Mouse (Mus musculus): ENCODE measurements around the gene Kctd11. TPM values are rescaled to one million over a fixed set of nuclear protein-coding genes. Genes with fewer than 3 reads are reported as not detected.

The Kctd11 gene
- total RNA-seq, 1 experiment from 2014 or later: 2.7 TPM

DNA sequence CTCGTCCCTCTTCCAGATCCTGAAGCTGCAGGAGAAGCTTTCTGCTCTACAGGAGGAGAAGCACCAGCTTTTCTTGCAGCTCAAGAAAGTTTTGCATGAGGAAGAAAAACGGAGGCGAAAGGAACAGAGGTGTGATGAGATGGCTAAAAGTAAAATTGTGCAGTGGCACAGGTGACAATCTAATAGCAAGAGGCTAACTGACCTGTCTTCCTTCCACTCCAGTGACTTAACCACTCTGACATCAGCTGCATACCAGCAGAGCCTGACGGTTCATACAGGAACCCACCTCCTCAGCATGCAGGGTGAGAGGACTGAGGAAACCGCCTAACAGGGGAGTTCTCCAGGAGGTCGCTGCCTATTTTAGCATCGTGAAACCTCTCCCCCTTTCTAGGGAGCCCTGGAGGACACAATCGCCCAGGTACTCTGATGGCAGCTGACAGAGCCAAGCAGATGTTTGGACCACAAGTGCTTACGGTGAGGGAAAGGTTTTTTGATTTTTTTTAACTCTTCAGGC, 33.8 kb upstream of the Kctd11 start:
- ATAC-seq (replicated peaks in 1 of 2; ENCODE audit: insufficient read depth in 1 of 2, low FRiP score in 2 of 2, low TSS enrichment in 1 of 2, low read depth in 1 of 2, poor library complexity in 2 of 2, severe bottlenecking in 2 of 2): no peak

DNA sequence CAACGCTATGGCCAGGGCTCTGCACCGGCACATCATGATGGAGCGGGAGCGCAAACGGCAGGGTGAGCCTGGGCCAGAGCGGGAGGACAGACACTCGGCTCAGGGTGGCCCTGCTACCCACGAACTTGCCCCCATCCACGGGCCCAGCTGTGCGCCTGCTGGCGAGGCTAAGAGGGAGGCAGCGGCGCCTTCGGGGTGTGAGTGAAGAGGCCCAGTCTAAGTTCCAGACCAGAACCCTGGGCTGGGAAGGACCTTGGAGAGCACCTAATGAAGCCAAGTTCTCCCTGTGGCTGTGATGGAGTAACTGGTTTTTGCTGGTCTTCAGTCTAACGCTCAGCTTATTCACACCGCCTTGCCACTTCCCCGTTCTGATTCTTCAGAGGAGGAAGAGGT, 33.2 kb upstream of the Kctd11 start:
- no peak for ATAC-seq (replicated peaks in 1 of 2; ENCODE audit: insufficient read depth in 1 of 2, low FRiP score in 2 of 2, low TSS enrichment in 1 of 2, low read depth in 1 of 2, poor library complexity in 2 of 2, severe bottlenecking in 2 of 2)

DNA sequence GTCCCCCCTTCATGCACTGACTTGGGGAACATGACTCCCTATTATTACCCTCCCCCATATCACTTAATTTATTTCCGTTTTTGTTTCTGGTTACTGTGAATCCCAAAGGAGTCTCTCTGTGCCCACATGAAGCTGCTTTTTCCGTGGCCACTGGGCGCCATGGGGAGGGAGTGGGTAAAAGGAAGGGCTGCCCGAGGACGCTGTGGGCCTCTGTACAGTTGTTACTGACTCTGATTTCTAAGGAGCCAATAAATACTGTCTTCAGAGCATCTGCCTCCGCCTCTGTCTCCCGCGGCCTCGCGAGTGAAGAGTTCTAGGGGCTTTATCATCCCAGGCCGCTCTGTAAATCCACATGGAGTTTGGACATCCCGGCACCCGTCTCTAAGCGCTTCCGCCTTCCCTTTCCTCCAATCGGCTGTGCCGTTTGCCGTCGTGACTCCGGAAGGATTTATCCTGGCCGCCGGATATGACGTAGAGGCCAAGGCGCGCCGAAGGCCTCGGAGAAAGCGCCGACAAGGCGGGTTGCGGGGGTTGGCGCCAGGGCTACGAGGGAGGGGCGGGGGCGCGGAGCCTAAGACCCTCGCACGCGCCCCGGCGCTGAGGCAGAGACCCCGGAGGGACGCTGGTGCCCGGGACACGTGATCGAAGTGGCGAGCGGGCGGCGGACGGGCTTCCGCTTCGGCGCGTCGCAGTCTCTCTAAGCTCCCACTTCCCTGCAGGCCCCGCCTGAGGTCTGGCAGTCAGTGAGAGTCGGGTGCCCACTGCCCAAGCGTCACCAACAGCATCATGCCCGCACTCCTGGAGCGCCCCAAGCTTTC, 32.6 kb upstream of the Kctd11 start, which contains the start of gene Gps2:
Gene Gps2, plus strand, starts transcription at position 335 of the 818 bp plus-strand sequence.
- peak; percentile 80 to 87 for ATAC-seq (replicated peaks in 1 of 2; ENCODE audit: insufficient read depth in 1 of 2, low FRiP score in 2 of 2, low TSS enrichment in 1 of 2, low read depth in 1 of 2, poor library complexity in 2 of 2, severe bottlenecking in 2 of 2)

DNA sequence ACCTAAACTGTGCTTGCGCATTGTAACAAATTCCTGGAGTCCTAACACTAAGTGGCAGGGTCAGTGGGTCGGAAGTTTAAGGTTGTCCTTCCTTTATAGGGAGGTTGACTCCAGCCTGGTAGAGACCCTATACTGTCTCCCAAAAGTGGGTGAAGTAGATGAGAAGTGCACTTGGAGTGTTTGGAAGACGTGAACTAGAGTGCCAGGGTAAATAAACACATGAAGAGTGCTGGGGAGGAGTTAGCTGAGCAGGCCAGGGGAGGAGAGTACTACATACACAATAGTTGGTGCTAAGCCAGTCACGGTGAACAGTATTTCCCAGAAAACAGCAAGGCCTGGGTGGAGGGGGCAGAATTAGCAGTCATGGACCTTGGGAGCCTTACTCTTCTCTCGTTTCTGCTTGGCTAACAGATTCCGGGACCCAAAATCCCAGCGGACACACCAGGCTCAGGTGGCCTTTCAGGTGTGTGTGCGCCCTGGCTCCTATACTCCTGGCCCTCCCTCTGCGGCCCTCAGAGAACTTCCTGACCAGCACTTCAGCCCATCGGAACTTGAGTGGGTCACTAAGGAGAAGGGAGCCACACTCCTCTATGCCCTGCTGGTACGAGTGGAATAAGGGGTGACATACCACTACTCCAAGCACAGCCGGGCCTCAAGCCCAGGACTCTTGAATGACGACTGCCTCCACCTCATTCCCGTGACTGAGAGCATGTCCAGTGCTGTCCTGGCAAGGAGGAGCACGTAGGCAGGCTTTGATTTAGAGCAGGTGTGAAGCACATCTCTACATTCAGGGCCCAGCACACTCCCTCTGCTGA, 31.7 kb upstream of the Kctd11 start:
- no peak for ATAC-seq (replicated peaks in 1 of 2; ENCODE audit: insufficient read depth in 1 of 2, low FRiP score in 2 of 2, low TSS enrichment in 1 of 2, low read depth in 1 of 2, poor library complexity in 2 of 2, severe bottlenecking in 2 of 2)

DNA sequence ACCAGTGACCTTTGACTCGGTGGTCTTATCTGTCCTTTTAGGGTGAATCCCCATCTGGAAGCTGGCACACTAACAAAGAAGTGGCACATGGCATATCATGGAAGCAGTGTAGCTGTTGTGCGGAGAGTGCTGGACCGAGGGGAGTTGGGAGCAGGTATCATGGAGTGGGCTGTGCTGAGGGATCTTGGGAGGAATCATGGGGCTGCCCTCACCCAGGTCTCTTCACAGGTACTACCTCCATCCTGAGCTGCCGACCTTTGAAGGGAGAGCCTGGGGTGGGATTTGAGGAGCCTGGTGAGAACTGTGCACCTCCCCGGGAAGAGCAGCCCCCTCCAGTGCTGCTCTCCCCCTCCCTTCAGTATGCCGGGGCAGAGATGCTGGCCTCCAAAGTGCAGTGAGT, 30.5 kb upstream of the Kctd11 start:
- ATAC-seq (replicated peaks in 1 of 2; ENCODE audit: insufficient read depth in 1 of 2, low FRiP score in 2 of 2, low TSS enrichment in 1 of 2, low read depth in 1 of 2, poor library complexity in 2 of 2, severe bottlenecking in 2 of 2): no peak

DNA sequence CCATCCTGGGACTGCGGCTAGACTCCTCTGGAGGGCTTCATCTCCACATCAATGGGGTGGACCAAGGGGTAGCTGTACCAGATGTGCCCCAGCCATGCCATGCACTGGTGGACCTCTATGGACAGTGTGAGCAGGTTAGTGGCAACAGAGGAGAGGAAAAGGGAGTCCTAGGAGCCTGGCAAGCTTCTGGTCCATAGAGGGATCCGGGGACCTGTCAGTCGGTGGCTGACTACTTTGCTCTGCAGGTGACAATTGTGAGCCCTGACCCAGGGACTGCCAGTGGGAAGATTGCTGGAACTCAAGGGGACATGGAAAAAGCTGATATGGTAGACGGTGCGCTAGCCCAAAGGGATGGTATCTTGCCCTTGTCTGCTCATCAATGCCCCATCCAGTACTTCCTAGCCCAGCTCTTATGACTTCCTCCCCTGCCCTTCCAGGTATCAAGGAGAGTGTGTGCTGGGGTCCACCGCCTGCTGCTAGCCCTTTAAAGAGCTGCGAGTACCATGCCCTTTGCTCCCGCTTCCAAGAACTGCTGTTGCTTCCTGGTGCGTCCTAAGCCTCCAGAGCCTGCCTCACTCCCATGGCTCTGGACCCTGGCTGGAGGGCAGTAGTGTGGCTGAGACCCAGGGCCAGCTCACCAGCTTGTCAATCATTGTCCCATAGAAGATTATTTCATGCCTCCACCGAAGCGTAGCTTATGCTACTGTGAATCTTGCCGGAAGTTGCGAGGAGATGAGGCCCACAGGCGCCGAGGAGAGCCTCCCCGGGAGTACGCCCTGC, 29.8 kb upstream of the Kctd11 start:
- no peak for ATAC-seq (replicated peaks in 1 of 2; ENCODE audit: insufficient read depth in 1 of 2, low FRiP score in 2 of 2, low TSS enrichment in 1 of 2, low read depth in 1 of 2, poor library complexity in 2 of 2, severe bottlenecking in 2 of 2)

DNA sequence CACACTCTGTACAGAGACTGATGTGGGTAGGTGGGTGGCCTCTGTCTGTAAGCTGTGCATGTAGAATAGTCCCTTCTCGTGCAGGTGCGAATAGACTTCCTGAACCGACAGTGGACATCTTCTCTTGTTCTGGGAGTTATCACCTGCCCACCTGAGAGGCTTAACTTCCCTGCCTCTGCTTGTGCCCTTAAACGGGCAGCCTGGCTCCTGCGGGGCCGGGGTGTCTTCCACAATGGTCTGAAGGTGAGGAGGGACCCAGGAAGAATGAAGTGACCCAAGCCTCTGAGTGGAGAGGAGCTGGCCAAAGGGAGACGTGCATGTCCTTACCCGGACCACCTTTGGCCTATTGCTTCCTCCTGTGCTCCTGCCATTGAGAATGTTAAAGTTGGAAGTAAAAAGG, 29.0 kb upstream of the Kctd11 start:
- ATAC-seq (replicated peaks in 1 of 2; ENCODE audit: insufficient read depth in 1 of 2, low FRiP score in 2 of 2, low TSS enrichment in 1 of 2, low read depth in 1 of 2, poor library complexity in 2 of 2, severe bottlenecking in 2 of 2): no peak

DNA sequence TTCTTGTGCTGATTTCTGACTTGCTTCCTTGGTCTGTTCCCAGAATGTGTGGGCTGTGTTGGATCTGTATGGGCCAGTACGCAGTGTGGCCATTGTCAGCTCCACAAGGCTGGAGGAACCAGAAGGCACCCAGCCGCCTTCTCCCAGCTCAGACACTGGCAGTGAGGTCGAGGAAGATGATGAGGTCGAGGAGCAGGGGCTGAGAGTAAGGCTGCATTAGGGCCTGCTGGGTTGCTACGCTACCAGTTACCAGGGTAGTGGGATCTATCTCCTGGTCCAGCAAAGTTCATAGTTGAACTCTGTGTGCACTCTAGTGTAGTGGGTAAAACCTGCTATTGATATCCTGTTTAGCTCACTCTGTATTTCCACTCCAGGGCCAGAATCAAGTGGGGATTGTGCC, 28.0 kb upstream of the Kctd11 start:
- no peak for ATAC-seq (replicated peaks in 1 of 2; ENCODE audit: insufficient read depth in 1 of 2, low FRiP score in 2 of 2, low TSS enrichment in 1 of 2, low read depth in 1 of 2, poor library complexity in 2 of 2, severe bottlenecking in 2 of 2)

DNA sequence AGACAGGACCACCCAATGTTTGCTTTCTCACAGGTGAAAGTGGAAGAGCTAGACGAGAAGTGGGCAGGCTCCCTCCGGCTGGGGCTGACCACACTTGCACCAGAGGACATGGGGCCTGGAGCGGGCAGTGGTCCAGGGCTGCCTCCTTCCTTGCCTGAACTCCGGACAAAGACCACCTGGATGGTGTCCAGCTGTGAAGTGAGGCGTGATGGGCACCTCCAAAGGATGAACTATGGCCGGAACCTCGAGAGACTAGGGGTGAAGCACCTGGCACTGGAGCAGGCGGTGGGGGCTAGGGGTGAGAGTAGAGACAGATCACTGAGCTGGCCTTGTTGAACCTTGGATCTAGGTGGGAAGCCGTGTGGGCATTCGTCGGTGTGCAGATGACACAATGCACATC, 27.4 kb upstream of the Kctd11 start:
- ATAC-seq (replicated peaks in 1 of 2; ENCODE audit: insufficient read depth in 1 of 2, low FRiP score in 2 of 2, low TSS enrichment in 1 of 2, low read depth in 1 of 2, poor library complexity in 2 of 2, severe bottlenecking in 2 of 2): no peak

DNA sequence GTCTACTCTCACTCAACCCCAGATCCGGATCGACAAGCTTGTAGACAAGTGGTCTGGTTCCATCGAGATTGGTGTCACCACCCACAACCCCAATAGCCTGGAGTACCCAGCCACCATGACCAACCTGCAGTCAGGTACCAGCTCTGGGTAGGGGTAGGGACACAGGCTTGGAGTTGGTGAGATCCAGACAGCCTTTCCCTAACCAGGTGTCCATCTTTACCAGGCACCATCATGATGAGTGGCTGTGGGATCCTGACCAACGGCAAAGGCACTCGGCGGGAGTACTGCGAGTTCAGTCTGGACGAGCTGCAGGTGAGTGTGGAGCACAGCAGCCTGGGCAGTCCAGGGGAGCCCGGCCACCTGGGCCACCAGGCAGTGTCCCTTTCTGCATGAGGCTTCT, 23.1 kb upstream of the Kctd11 start:
- no peak for ATAC-seq (replicated peaks in 1 of 2; ENCODE audit: insufficient read depth in 1 of 2, low FRiP score in 2 of 2, low TSS enrichment in 1 of 2, low read depth in 1 of 2, poor library complexity in 2 of 2, severe bottlenecking in 2 of 2)

DNA sequence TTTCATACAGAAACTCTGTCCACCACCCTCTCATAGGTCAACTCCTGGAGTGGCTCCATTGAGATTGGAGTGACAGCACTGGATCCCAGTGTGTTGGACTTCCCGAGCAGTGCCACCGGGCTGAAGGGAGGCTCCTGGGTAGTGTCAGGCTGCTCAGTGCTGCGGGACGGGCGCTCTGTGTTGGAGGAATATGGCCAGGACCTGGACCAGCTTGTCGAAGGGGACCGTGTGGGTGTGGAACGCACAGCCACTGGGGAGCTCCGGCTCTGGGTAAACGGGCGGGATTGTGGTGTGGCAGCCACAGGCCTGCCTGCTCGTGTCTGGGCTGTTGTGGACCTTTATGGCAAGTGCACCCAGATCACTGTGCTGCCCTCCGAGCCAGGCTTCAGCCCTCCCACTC, 21.8 kb upstream of the Kctd11 start:
- no peak for ATAC-seq (replicated peaks in 1 of 2; ENCODE audit: insufficient read depth in 1 of 2, low FRiP score in 2 of 2, low TSS enrichment in 1 of 2, low read depth in 1 of 2, poor library complexity in 2 of 2, severe bottlenecking in 2 of 2)

DNA sequence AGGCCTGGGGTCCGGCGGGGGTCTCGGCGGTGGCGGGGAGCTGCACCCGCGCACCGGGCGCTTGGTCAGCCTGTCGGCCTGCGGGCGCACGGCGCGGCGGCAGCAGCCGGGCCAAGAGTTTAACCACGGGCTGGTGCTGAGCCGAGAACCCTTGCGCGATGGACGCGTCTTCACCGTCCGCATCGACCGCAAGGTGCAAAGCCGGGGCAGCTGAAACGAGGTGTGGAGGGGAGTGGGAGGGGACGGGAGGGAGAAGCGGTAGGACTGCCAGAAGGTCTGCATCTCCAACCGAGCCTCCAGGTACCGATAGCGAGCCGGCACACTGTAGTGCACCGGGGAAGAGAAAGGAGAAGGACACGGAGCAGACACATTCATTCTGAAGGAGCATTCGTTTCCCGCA, 20.8 kb upstream of the Kctd11 start:
- ATAC-seq (replicated peaks in 1 of 2; ENCODE audit: insufficient read depth in 1 of 2, low FRiP score in 2 of 2, low TSS enrichment in 1 of 2, low read depth in 1 of 2, poor library complexity in 2 of 2, severe bottlenecking in 2 of 2): no peak

DNA sequence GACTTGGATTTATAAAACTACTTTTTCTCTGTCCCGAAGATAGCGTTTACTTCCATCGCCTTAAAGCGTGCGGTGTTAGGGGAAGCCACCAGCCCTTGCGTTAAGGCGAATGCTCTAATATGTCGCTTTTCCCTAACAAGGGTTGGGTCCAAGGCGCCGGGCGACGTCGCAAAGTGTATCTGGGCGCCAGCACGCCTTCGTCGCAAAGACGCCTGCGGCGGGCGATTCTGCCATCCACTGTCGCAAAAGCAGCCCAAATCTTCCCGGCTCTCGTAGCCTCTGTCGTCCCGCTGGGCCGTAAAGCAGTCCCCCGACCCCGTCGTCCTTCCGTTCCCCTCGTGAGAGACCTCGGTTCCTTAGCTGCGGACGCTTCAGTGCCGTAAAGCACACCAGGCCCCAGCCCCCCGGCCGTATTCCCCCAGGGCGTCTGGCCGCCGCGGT, 20.2 kb upstream of the Kctd11 start:
- peak; percentile 82 for ATAC-seq (replicated peaks in 1 of 2; ENCODE audit: insufficient read depth in 1 of 2, low FRiP score in 2 of 2, low TSS enrichment in 1 of 2, low read depth in 1 of 2, poor library complexity in 2 of 2, severe bottlenecking in 2 of 2)

DNA sequence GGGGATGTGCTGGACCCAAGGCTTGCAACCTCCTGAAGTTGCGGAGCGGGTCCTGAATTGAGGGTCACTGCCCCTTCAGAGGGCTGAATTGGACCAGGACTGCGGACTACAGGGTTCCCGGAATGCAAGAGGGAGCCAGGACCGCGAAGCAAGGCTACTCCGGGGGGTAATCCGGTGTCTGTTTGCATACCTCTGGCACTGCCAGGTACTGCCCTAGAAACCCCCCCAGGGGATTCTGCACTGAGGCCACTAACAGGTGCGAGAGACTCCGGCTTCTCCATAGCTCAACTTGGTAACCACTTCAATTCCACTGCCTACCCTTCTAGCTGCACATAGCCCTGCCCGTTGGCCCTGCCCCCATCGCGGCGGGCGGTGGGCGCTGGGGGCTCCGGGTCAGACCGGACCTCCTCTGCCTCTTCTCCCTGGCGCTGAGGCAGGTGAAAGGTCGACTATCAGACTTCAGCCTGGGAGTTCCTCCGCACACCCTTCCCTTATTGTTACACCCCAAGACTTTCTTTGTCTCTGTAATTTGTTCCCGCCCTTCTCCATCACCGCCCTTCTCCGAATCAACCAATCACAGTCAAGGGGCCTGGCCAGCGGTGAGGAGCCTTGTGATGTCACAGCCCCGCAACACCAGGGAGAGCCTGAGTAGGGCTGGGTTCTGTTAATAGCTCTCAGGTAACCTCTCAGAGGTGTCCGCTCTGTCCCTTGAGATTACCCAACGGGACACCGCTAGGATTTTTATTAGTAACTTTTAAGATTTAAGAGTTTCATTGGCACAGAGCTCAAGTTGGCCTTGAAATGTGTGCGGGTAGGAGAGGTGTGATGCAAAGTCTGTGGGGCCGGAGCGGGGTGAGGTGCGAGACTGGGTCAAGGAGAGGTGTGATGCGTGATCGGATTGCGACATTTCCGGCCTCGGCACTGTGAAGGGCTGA, 19.5 kb upstream of the Kctd11 start, which contains the start of the genes 2810408A11Rik and Neurl4:
Gene 2810408A11Rik, minus strand, starts transcription at position 517 of the 935 bp plus-strand sequence.
Gene Neurl4, plus strand, starts transcription at position 602 of the 935 bp plus-strand sequence.
- ATAC-seq (replicated peaks in 1 of 2; ENCODE audit: insufficient read depth in 1 of 2, low FRiP score in 2 of 2, low TSS enrichment in 1 of 2, low read depth in 1 of 2, poor library complexity in 2 of 2, severe bottlenecking in 2 of 2): peak; percentile 89 to 92

DNA sequence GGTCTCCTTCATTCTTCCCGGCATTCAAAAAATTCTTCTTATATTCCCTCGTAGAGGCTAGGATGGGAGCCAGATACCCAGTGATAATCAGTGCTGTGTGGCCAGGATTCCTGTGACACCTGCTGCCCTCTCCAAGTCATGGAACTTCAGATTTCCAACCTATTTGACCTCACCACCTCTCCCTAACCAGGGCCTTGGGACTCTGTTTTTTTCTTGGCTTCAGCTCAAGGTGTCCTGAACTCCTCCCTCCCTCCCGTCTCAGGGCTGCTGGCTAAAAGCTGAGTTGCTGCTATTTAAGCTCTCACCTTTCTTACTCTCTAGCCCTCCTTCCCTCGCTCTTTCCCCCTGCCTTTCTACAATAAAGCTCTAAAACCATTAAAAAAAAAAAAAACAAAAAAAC, 18.7 kb upstream of the Kctd11 start:
- ATAC-seq (replicated peaks in 1 of 2; ENCODE audit: insufficient read depth in 1 of 2, low FRiP score in 2 of 2, low TSS enrichment in 1 of 2, low read depth in 1 of 2, poor library complexity in 2 of 2, severe bottlenecking in 2 of 2): no peak

DNA sequence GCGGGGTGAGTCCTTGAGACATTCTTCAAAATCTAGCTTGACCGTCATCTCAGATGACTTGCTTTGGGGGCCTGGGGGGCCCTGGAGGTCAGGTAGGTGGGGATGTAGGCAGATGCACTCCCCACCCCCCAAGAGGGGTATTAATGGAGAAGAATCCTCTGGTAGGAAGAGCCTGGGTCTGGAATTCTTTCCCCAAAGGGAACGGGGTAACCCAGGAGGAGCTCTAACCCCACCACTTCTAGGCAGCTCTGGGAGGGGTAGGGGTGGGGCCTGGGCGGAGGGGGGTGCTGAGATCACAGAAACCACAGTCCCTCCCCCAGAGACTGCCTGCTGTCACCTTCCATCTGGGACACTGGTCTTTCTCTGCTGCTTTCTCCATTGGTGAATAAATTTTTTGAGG, 14.1 kb upstream of the Kctd11 start, which contains the start of gene Acap1:
Gene Acap1, minus strand, starts transcription at position 249 of the 400 bp plus-strand sequence.
- ATAC-seq (replicated peaks in 1 of 2; ENCODE audit: insufficient read depth in 1 of 2, low FRiP score in 2 of 2, low TSS enrichment in 1 of 2, low read depth in 1 of 2, poor library complexity in 2 of 2, severe bottlenecking in 2 of 2): peak; percentile 29 to 44; a peak in 1 of 4 replicates

Data from hematopoietic stem cell, adult 5-6 weeks (primary cell).